Mouse (Mus musculus) heart, embryonic 11.5 days (tissue): Measurements from ENCODE around the gene Engase. TPM values are rescaled to one million over a fixed set of nuclear protein-coding genes. Genes with fewer than 3 reads are reported as not detected.

Experiments used
- ATAC-seq: fragments of 200-750 bp; cut with Nextera tagmentation; replicated peaks from 2 replicates; pipeline ENCODE4 v1.8.0; 2017; ENCODE audit warnings: moderate library complexity; ENCODE audit not compliant: insufficient number of reproducible peaks, low FRiP score, low TSS enrichment
- H3K27ac ChIP-seq: fragments of 300-500 bp; sonication (generic); 2 replicates; pipeline ENCODE4 v1.5.1; 2014; ENCODE audit warnings: mild to moderate bottlenecking, low read depth, low read length
- H3K27me3 ChIP-seq: fragments of 300-500 bp; sonication (generic); 2 replicates; pipeline ENCODE4 v1.6.1; 2014; ENCODE audit warnings: mild to moderate bottlenecking, low read length, mixed read lengths; ENCODE audit not compliant: control insufficient read depth, insufficient read depth
- H3K36me3 ChIP-seq: fragments of 300-500 bp; sonication (generic); 2 replicates; pipeline ENCODE4 v1.6.1; 2014; ENCODE audit warnings: mild to moderate bottlenecking, low read length, moderate library complexity, mixed read lengths; ENCODE audit not compliant: control insufficient read depth, insufficient read depth
- H3K4me1 ChIP-seq: fragments of 300-500 bp; sonication (generic); 2 replicates; pipeline ENCODE4 v1.6.1; 2014; ENCODE audit warnings: low read length; ENCODE audit not compliant: control insufficient read depth, insufficient read depth
- H3K4me2 ChIP-seq: fragments of 300-500 bp; sonication (generic); 2 replicates; pipeline ENCODE4 v1.6.1; 2014; ENCODE audit warnings: mild to moderate bottlenecking, moderate library complexity
- H3K4me3 ChIP-seq: fragments of 300-500 bp; sonication (generic); 2 replicates; pipeline ENCODE4 v1.5.1; 2014; ENCODE audit warnings: low read depth, low read length
- H3K9ac ChIP-seq: fragments of 300-500 bp; sonication (generic); 2 replicates; pipeline ENCODE4 v1.6.1; 2014; ENCODE audit warnings: mild to moderate bottlenecking, low read depth, low read length, moderate library complexity
- H3K9me3 ChIP-seq: fragments of 300-500 bp; sonication (generic); replicated peaks from 2 replicates; pipeline ENCODE4 v1.6.1; 2016; ENCODE audit warnings: low read length; ENCODE audit not compliant: control insufficient read depth
- WGBS: fragments of 180-500 bp; shearing (Covaris S2); extraction: QIAGEN DNeasy Blood & Tissue Kit; methylation state at CpG from one replicate; pipeline ENCODE4 v1.1.7; 2014; ENCODE audit not compliant: insufficient replicate concordance; 5-methylcytosine and 5-hydroxymethylcytosine counted together
- polyA plus RNA-seq: library from polyadenylated mRNA; unstranded; fragments of >200 nt; fragmentation: Nextera tagmentation; extraction: Ambion mirVana; gene quantifications from 2 replicates; pipeline ENCODE4 v1.2.1, GENCODE M21; 2014

Engase gene
- polyA plus RNA-seq, 1 experiment from 2014 or later = 4.3 TPM

GRCm38 (mm10) chr11:118460280-118460679 lies 16.3 kb upstream of the Engase start:
- Histone ChIP-seq H3K27ac (no peak overlapping the region), H3K4me2 (no peak overlapping the region), H3K27me3 (no peaks in the 10 kb centered on the region), H3K4me1 (peaks cover 5% of the 10 kb centered on the region; the same call in 1 of the 2 replicates), H3K9ac (no peak overlapping the region), H3K9me3 (no peaks in the 10 kb centered on the region), H3K4me3 (no peak overlapping the region), H3K36me3 (no peaks in the 10 kb centered on the region)
- WGBS = 52% methylated on average over 6 of the region's 6 CpGs
- no peak for ATAC-seq

- H3K27me3 ChIP-seq = no peaks in the 10 kb centered on the region
- 50% methylated on average over 11 of the region's 11 CpGs for WGBS
- no peak overlapping the region for H3K4me2 ChIP-seq
- no peak overlapping the region for H3K27ac ChIP-seq
- H3K4me3 ChIP-seq = no peak overlapping the region
- peaks cover 3% of the 10 kb centered on the region; the same call in 1 of the 2 replicates for H3K4me1 ChIP-seq
- no peak overlapping the region for H3K9ac ChIP-seq
- no peaks in the 10 kb centered on the region for H3K36me3 ChIP-seq
- ATAC-seq = no peak
- no peaks in the 10 kb centered on the region for H3K9me3 ChIP-seq
Measured at GRCm38 (mm10) chr11:118467441-118468035, 9.1 kb upstream of the Engase start.

- WGBS = 84% methylated on average over 10 of the region's 10 CpGs
- Histone ChIP-seq H3K9me3 (no peaks in the 10 kb centered on the region), H3K4me2 (no peak overlapping the region), H3K27ac (no peak overlapping the region), H3K4me3 (no peak overlapping the region), H3K9ac (no peak overlapping the region), H3K27me3 (no peaks in the 10 kb centered on the region), H3K36me3 (no peaks in the 10 kb centered on the region), H3K4me1 (peaks cover 3% of the 10 kb centered on the region; the same call in 1 of the 2 replicates)
- ATAC-seq = no peak
Measured at GRCm38 (mm10) chr11:118469509-118470160, 7.0 kb upstream of the Engase start.

- 0 out of 2 replicates have a peak, but pooled peaks have one; percentile 35 for ATAC-seq
- Histone ChIP-seq H3K27ac (no peak overlapping the region), H3K4me3 (no peak overlapping the region), H3K27me3 (no peaks in the 10 kb centered on the region), H3K36me3 (no peaks in the 10 kb centered on the region), H3K9me3 (no peaks in the 10 kb centered on the region), H3K9ac (no peak overlapping the region), H3K4me1 (peaks cover 3% of the 10 kb centered on the region; the same call in 1 of the 2 replicates), H3K4me2 (no peak overlapping the region)
- WGBS = 19% methylated on average over 12 of the region's 12 CpGs
Measured at GRCm38 (mm10) chr11:118470234-118470966, 6.2 kb upstream of the Engase start.

- no peak overlapping the region for H3K27ac ChIP-seq
- peaks cover 3% of the 10 kb centered on the region; the same call in 1 of the 2 replicates for H3K4me1 ChIP-seq
- no peak overlapping the region for H3K4me3 ChIP-seq
- no peaks in the 10 kb centered on the region for H3K9me3 ChIP-seq
- H3K9ac ChIP-seq = no peak overlapping the region
- no peaks in the 10 kb centered on the region for H3K27me3 ChIP-seq
- WGBS = 86% methylated on average over 13 of the region's 13 CpGs
- no peak overlapping the region for H3K4me2 ChIP-seq
- no peaks in the 10 kb centered on the region for H3K36me3 ChIP-seq
- no peak for ATAC-seq
Measured at GRCm38 (mm10) chr11:118471676-118472075, 5.0 kb upstream of the Engase start.

- Histone ChIP-seq H3K27ac (no peak overlapping the region), H3K4me1 (peaks cover 8% of the 10 kb centered on the region; the same call in 1 of the 2 replicates), H3K36me3 (no peaks in the 10 kb centered on the region), H3K4me2 (no peak overlapping the region), H3K4me3 (no peak overlapping the region), H3K27me3 (no peaks in the 10 kb centered on the region), H3K9ac (no peak overlapping the region), H3K9me3 (no peaks in the 10 kb centered on the region)
- ATAC-seq = no peak
- 89% methylated on average over 1 of the region's 1 CpGs for WGBS
Measured at GRCm38 (mm10) chr11:118473161-118473560, 3.5 kb upstream of the Engase start.

GRCm38 (mm10) chr11:118473842-118474500 lies 2.7 kb upstream of the Engase start:
- no peak for ATAC-seq
- no peak overlapping the region for H3K4me2 ChIP-seq
- H3K9me3 ChIP-seq = no peaks in the 10 kb centered on the region
- no peak overlapping the region for H3K27ac ChIP-seq
- H3K4me3 ChIP-seq = no peak overlapping the region
- 70% methylated on average over 6 of the region's 6 CpGs for WGBS
- H3K36me3 ChIP-seq = no peaks in the 10 kb centered on the region
- peaks cover 8% of the 10 kb centered on the region; the same call in 1 of the 2 replicates for H3K4me1 ChIP-seq
- no peak overlapping the region for H3K9ac ChIP-seq
- H3K27me3 ChIP-seq = no peaks in the 10 kb centered on the region

- 82% methylated on average over 7 of the region's 7 CpGs for WGBS
- 0 out of 2 replicates have a peak, but pooled peaks cover 5% of the 10 kb centered on the region for H3K4me1 ChIP-seq
- H3K9me3 ChIP-seq = no peaks in the 10 kb centered on the region
- H3K9ac ChIP-seq = no peak overlapping the region
- H3K36me3 ChIP-seq = no peaks in the 10 kb centered on the region
- H3K4me2 ChIP-seq = no peak overlapping the region
- H3K27ac ChIP-seq = no peak overlapping the region
- no peak for ATAC-seq
- no peaks in the 10 kb centered on the region for H3K27me3 ChIP-seq
- no peak overlapping the region for H3K4me3 ChIP-seq
Measured at GRCm38 (mm10) chr11:118475496-118476083, 1.0 kb upstream of the Engase start.
